Mouse (Mus musculus) forebrain, embryonic 15.5 days (tissue): ENCODE results near the gene Sys1. TPM values are rescaled to one million over a fixed set of nuclear protein-coding genes. Genes with fewer than 3 reads are reported as not detected.

ENCODE experiments used
- polyA plus RNA-seq: library from polyadenylated mRNA; unstranded; fragments of >200 nt; fragmentation: Nextera tagmentation; extraction: Ambion mirVana; gene quantifications from 2 replicates; pipeline ENCODE4 v1.2.1, GENCODE M21; 2015

Sys1 gene
- polyA plus RNA-seq, 1 experiment from 2014 or later: 76.6 TPM

Other genes starting within 250 kb of the Sys1 start
- not detected in 2 replicates for gene Wfdc15b, start 235.3 kb upstream of the Sys1 start, polyA plus RNA-seq
- not detected in 2 replicates for gene Svs2, start 218.5 kb upstream of the Sys1 start, polyA plus RNA-seq
- not detected in 2 replicates for gene Svs3b, start 200.3 kb upstream of the Sys1 start, polyA plus RNA-seq
- gene Svs4, start 178.5 kb upstream of the Sys1 start, polyA plus RNA-seq: not detected in 2 replicates
- gene Svs3a, start 167.7 kb upstream of the Sys1 start, polyA plus RNA-seq: not detected in 2 replicates
- not detected in 2 replicates for gene Svs6, start 140.2 kb upstream of the Sys1 start, polyA plus RNA-seq
- not detected in 2 replicates for gene Svs5, start 124.2 kb upstream of the Sys1 start, polyA plus RNA-seq
- 0.29 TPM in 1 of 2 replicates, not detected in the other for gene Slpi, start 67.9 kb upstream of the Sys1 start, polyA plus RNA-seq
- gene Rbpjl, start 53.8 kb upstream of the Sys1 start, polyA plus RNA-seq: 0.05 TPM in 1 of 2 replicates, not detected in the other
- 0.94 and 1.1 TPM in 2 replicates for gene Matn4, start 51.8 kb upstream of the Sys1 start, polyA plus RNA-seq
- 6.1 and 6.4 TPM in 2 replicates for gene Sdc4, start 13.1 kb upstream of the Sys1 start, polyA plus RNA-seq
- gene Gm20458, start 4.0 kb downstream of the Sys1 start, polyA plus RNA-seq: 6.0 and 6.9 TPM in 2 replicates
- not detected in 2 replicates for gene Trp53tg5, start 16.8 kb downstream of the Sys1 start, polyA plus RNA-seq
- gene Dbndd2, start 29.1 kb downstream of the Sys1 start, polyA plus RNA-seq: 8.1 and 9.1 TPM in 2 replicates
- gene Pigt, start 40.6 kb downstream of the Sys1 start, polyA plus RNA-seq: 55.5 and 60.0 TPM in 2 replicates
- 4.3 and 4.5 TPM in 2 replicates for gene Wfdc2, start 105.4 kb downstream of the Sys1 start, polyA plus RNA-seq
- gene Spint3, start 116.5 kb downstream of the Sys1 start, polyA plus RNA-seq: not detected in 2 replicates
- not detected in 2 replicates for gene Wfdc6a, start 128.5 kb downstream of the Sys1 start, polyA plus RNA-seq
- not detected in 2 replicates for gene Eppin, start 136.6 kb downstream of the Sys1 start, polyA plus RNA-seq
- gene Wfdc6b, start 156.6 kb downstream of the Sys1 start, polyA plus RNA-seq: not detected in 2 replicates
- gene Wfdc8, start 156.7 kb downstream of the Sys1 start, polyA plus RNA-seq: not detected in 2 replicates
- gene Wfdc16, start 181.8 kb downstream of the Sys1 start, polyA plus RNA-seq: not detected in 2 replicates
- not detected in 2 replicates for gene Wfdc10, start 199.1 kb downstream of the Sys1 start, polyA plus RNA-seq
- not detected in 2 replicates for gene Wfdc9, start 199.6 kb downstream of the Sys1 start, polyA plus RNA-seq
- gene Wfdc11, start 217.1 kb downstream of the Sys1 start, polyA plus RNA-seq: not detected in 2 replicates
- not detected in 2 replicates for gene Wfdc13, start 228.1 kb downstream of the Sys1 start, polyA plus RNA-seq
- gene Spint4, start 241.5 kb downstream of the Sys1 start, polyA plus RNA-seq: not detected in 2 replicates